Mouse (Mus musculus): Measurements from ENCODE around the gene Kcnc3.

Gene Kcnc3

GRCm38 (mm10) chr7:44626966-44627365 lies 36.5 kb downstream of the Kcnc3 start:
- no peak for DNase-seq (ENCODE audit: low spot score in 2 of 2)

- DNase-seq (ENCODE audit: low spot score in 2 of 2) = no peak
Observed at GRCm38 (mm10) chr7:44628402-44629034, 38.1 kb downstream of the Kcnc3 start.

GRCm38 (mm10) chr7:44630437-44630836 lies 40.0 kb downstream of the Kcnc3 start:
- DNase-seq (ENCODE audit: low spot score in 2 of 2) = no peak

GRCm38 (mm10) chr7:44632676-44633075 lies 42.2 kb downstream of the Kcnc3 start:
- no peak for DNase-seq (ENCODE audit: low spot score in 2 of 2)

GRCm38 (mm10) chr7:44633407-44633806 lies 42.9 kb downstream of the Kcnc3 start:
- DNase-seq (ENCODE audit: low spot score in 2 of 2) = no peak

- DNase-seq (ENCODE audit: low spot score in 2 of 2) = no peak
Observed at GRCm38 (mm10) chr7:44636684-44637083, 46.2 kb downstream of the Kcnc3 start.

- DNase-seq (ENCODE audit: low spot score in 2 of 2) = no peak
Observed at GRCm38 (mm10) chr7:44638663-44639062, 48.2 kb downstream of the Kcnc3 start.

- DNase-seq (ENCODE audit: low spot score in 2 of 2) = peak; percentile 26 to 50
Observed at GRCm38 (mm10) chr7:44640843-44641605, 50.6 kb downstream of the Kcnc3 start.

- peak in 1 of 2 experiments; percentile 29 for DNase-seq (ENCODE audit: low spot score in 2 of 2)
Observed at GRCm38 (mm10) chr7:44641887-44642286, 51.4 kb downstream of the Kcnc3 start.

GRCm38 (mm10) chr7:44645256-44645655 lies 54.8 kb downstream of the Kcnc3 start:
- no peak for DNase-seq (ENCODE audit: low spot score in 2 of 2)

GRCm38 (mm10) chr7:44645951-44646350 lies 55.5 kb downstream of the Kcnc3 start:
- no peak for DNase-seq (ENCODE audit: low spot score in 2 of 2)

- peak; percentile 46 to 79 for DNase-seq (ENCODE audit: low spot score in 2 of 2)
Observed at GRCm38 (mm10) chr7:44647042-44647724, 56.7 kb downstream of the Kcnc3 start.

- DNase-seq (ENCODE audit: low spot score in 2 of 2) = no peak
Observed at GRCm38 (mm10) chr7:44647729-44648128, 57.3 kb downstream of the Kcnc3 start.

GRCm38 (mm10) chr7:44649094-44649610 lies 58.7 kb downstream of the Kcnc3 start:
- no peak for DNase-seq (ENCODE audit: low spot score in 2 of 2)

GRCm38 (mm10) chr7:44649990-44650389 lies 59.5 kb downstream of the Kcnc3 start:
- peak in 1 of 2 experiments; percentile 53 for DNase-seq (ENCODE audit: low spot score in 2 of 2)

GRCm38 (mm10) chr7:44651416-44651815 lies 61.0 kb downstream of the Kcnc3 start:
- DNase-seq (ENCODE audit: low spot score in 2 of 2) = no peak

GRCm38 (mm10) chr7:44653773-44654172 lies 63.3 kb downstream of the Kcnc3 start:
- no peak for DNase-seq (ENCODE audit: low spot score in 2 of 2)

All from frontal cortex, postnatal 14 days (tissue).